Mouse (Mus musculus) liver, embryonic 12.5 days (tissue): ENCODE measurements around the gene Angel1. TPM values are rescaled to one million over a fixed set of nuclear protein-coding genes. Genes with fewer than 3 reads are reported as not detected.

Source experiments
- ATAC-seq: fragments of 200-750 bp; cut with Nextera tagmentation; 2 replicates; pipeline ENCODE4 v1.8.0; 2017; ENCODE audit warnings: moderate number of reproducible peaks, mild to moderate bottlenecking, moderate library complexity
- H3K27ac ChIP-seq: fragments of 300-500 bp; sonication (generic); 2 replicates; pipeline ENCODE4 v1.5.1; 2016; ENCODE audit warnings: mild to moderate bottlenecking
- H3K27me3 ChIP-seq: fragments of 300-500 bp; sonication (generic); replicated peaks from 2 replicates; pipeline ENCODE4 v1.6.1; 2016; ENCODE audit warnings: mild to moderate bottlenecking, moderate library complexity
- H3K36me3 ChIP-seq: fragments of 300-500 bp; sonication (generic); 2 replicates; pipeline ENCODE4 v1.6.1; 2016; ENCODE audit warnings: mild to moderate bottlenecking, moderate library complexity
- H3K4me1 ChIP-seq: fragments of 300-500 bp; sonication (generic); 2 replicates; pipeline ENCODE4 v1.6.1; 2016
- H3K4me2 ChIP-seq: fragments of 300-500 bp; sonication (generic); 2 replicates; pipeline ENCODE4 v1.6.1; 2016; ENCODE audit warnings: mild to moderate bottlenecking, moderate library complexity
- H3K4me3 ChIP-seq: fragments of 300-500 bp; sonication (generic); 2 replicates; pipeline ENCODE4 v1.5.1; 2016; ENCODE audit warnings: mild to moderate bottlenecking, moderate library complexity
- H3K9ac ChIP-seq: fragments of 300-500 bp; sonication (generic); 2 replicates; pipeline ENCODE4 v1.6.1; 2016; ENCODE audit warnings: mild to moderate bottlenecking, moderate library complexity
- H3K9me3 ChIP-seq: fragments of 300-500 bp; sonication (generic); replicated peaks from 2 replicates; pipeline ENCODE4 v1.6.1; 2016; ENCODE audit warnings: mild to moderate bottlenecking, moderate library complexity
- WGBS: fragments of 180-500 bp; shearing (Covaris S2); methylation state at CpG from one replicate; pipeline ENCODE4 v1.1.7; 2016; ENCODE audit not compliant: insufficient replicate concordance; 5-methylcytosine and 5-hydroxymethylcytosine counted together
- polyA plus RNA-seq: library from polyadenylated mRNA; unstranded; fragments of >200 nt; fragmentation: Nextera tagmentation; extraction: Ambion mirVana; gene quantifications from 2 replicates; pipeline ENCODE4 v1.2.1, GENCODE M21; 2016

Angel1 gene
- polyA plus RNA-seq = 2.3 and 2.8 TPM in 2 replicates

- Histone ChIP-seq H3K27ac (no peak within 1 kb of the TSS), H3K9me3 (no peaks in the 10 kb centered on the region), H3K9ac (peak within 1 kb of the TSS; percentile 74), H3K4me3 (peak within 1 kb of the TSS; percentile 67), H3K4me1 (peaks cover 11% of the 10 kb centered on the region; the same call in 1 of the 2 replicates), H3K4me2 (peak within 1 kb of the TSS; percentile 98), H3K27me3 (no peaks in the 10 kb centered on the region; the same call in 1 of the 2 replicates), H3K36me3 (no peaks in the 10 kb centered on the region)
- under 1% methylated on average over 44 of the region's 44 CpGs for WGBS
- ATAC-seq = peak; percentile 99
Measured at GRCm38 (mm10) chr12:86726120-86726640, at the start of gene Angel1. TSS of gene Angel1 (minus strand) at chr12:86726460.

GRCm38 (mm10) chr12:86775561-86776280 is 49.5 kb upstream of the Angel1 start:
- Histone ChIP-seq H3K9me3 (no peaks in the 10 kb centered on the region), H3K36me3 (no peaks in the 10 kb centered on the region), H3K9ac (peak overlapping the region; percentile 19; the same call in 1 of the 2 replicates), H3K27ac (no peak overlapping the region), H3K4me2 (no peak overlapping the region), H3K27me3 (no peaks in the 10 kb centered on the region), H3K4me3 (no peak overlapping the region), H3K4me1 (peaks cover 3% of the 10 kb centered on the region; the same call in 1 of the 2 replicates)
- WGBS = 66% methylated on average over 7 of the region's 7 CpGs
- no peak for ATAC-seq

GRCm38 (mm10) chr12:86772551-86772950 is 46.3 kb upstream of the Angel1 start:
- WGBS = 51% methylated on average over 3 of the region's 3 CpGs
- no peak for ATAC-seq
- H3K4me1 ChIP-seq = peaks cover 3% of the 10 kb centered on the region; the same call in 1 of the 2 replicates
- H3K36me3 ChIP-seq = no peaks in the 10 kb centered on the region
- H3K4me2 ChIP-seq = no peak overlapping the region
- H3K27ac ChIP-seq = no peak overlapping the region
- H3K27me3 ChIP-seq = no peaks in the 10 kb centered on the region
- no peak overlapping the region for H3K4me3 ChIP-seq
- no peaks in the 10 kb centered on the region for H3K9me3 ChIP-seq
- no peak overlapping the region for H3K9ac ChIP-seq

- Histone ChIP-seq H3K9ac (no peak overlapping the region), H3K36me3 (no peaks in the 10 kb centered on the region), H3K27me3 (no peaks in the 10 kb centered on the region), H3K4me1 (peaks cover 3% of the 10 kb centered on the region; the same call in 1 of the 2 replicates), H3K27ac (no peak overlapping the region), H3K9me3 (no peaks in the 10 kb centered on the region), H3K4me2 (no peak overlapping the region), H3K4me3 (no peak overlapping the region)
- WGBS = 11% methylated on average over 12 of the region's 12 CpGs
- 0 out of 2 replicates have a peak, but pooled peaks have one; percentile 43 for ATAC-seq
Measured at GRCm38 (mm10) chr12:86771823-86772427, 45.7 kb upstream of the Angel1 start.

GRCm38 (mm10) chr12:86770927-86771326 is 44.7 kb upstream of the Angel1 start:
- Histone ChIP-seq H3K36me3 (no peaks in the 10 kb centered on the region), H3K4me2 (no peak overlapping the region), H3K27ac (no peak overlapping the region), H3K4me3 (no peak overlapping the region), H3K9me3 (no peaks in the 10 kb centered on the region), H3K4me1 (peaks cover 3% of the 10 kb centered on the region; the same call in 1 of the 2 replicates), H3K27me3 (no peaks in the 10 kb centered on the region), H3K9ac (no peak overlapping the region)
- WGBS = 32% methylated on average over 3 of the region's 3 CpGs
- ATAC-seq = no peak

- Histone ChIP-seq H3K4me1 (peaks cover 3% of the 10 kb centered on the region; the same call in 1 of the 2 replicates), H3K4me2 (no peak overlapping the region), H3K9ac (no peak overlapping the region), H3K4me3 (no peak overlapping the region), H3K27me3 (no peaks in the 10 kb centered on the region), H3K27ac (no peak overlapping the region), H3K36me3 (no peaks in the 10 kb centered on the region), H3K9me3 (no peaks in the 10 kb centered on the region)
- ATAC-seq = no peak
- WGBS = 32% methylated on average over 4 of the region's 4 CpGs
Measured at GRCm38 (mm10) chr12:86770261-86770670, 44.0 kb upstream of the Angel1 start.

GRCm38 (mm10) chr12:86769819-86770218 is 43.6 kb upstream of the Angel1 start:
- Histone ChIP-seq H3K36me3 (no peaks in the 10 kb centered on the region), H3K27me3 (no peaks in the 10 kb centered on the region), H3K4me2 (no peak overlapping the region), H3K4me3 (no peak overlapping the region), H3K4me1 (peaks cover 3% of the 10 kb centered on the region; the same call in 1 of the 2 replicates), H3K9ac (no peak overlapping the region), H3K9me3 (no peaks in the 10 kb centered on the region), H3K27ac (no peak overlapping the region)
- ATAC-seq = no peak

- ATAC-seq = no peak
- WGBS = 32% methylated on average over 4 of the region's 4 CpGs
Measured at GRCm38 (mm10) chr12:86768986-86769580, 42.8 kb upstream of the Angel1 start.

GRCm38 (mm10) chr12:86767868-86768631 is 41.8 kb upstream of the Angel1 start:
- Histone ChIP-seq H3K27ac (no peak overlapping the region), H3K4me2 (peak overlapping the region; percentile 29; the same call in 1 of the 2 replicates), H3K9ac (no peak overlapping the region), H3K27me3 (no peaks in the 10 kb centered on the region), H3K4me1 (peaks cover 3% of the 10 kb centered on the region; the same call in 1 of the 2 replicates), H3K9me3 (no peaks in the 10 kb centered on the region), H3K4me3 (no peak overlapping the region), H3K36me3 (no peaks in the 10 kb centered on the region)
- no peak for ATAC-seq
- WGBS = 36% methylated on average over 20 of the region's 20 CpGs

More at GRCm38 (mm10) chr12:86768986-86769580, 42.8 kb upstream of the Angel1 start:
- H3K4me3 ChIP-seq = no peak overlapping the region
- no peaks in the 10 kb centered on the region for H3K36me3 ChIP-seq
- H3K4me1 ChIP-seq = peaks cover 3% of the 10 kb centered on the region; the same call in 1 of the 2 replicates
- H3K27me3 ChIP-seq = no peaks in the 10 kb centered on the region
- H3K27ac ChIP-seq = no peak overlapping the region
- H3K4me2 ChIP-seq = no peak overlapping the region
- no peaks in the 10 kb centered on the region for H3K9me3 ChIP-seq
- H3K9ac ChIP-seq = no peak overlapping the region

GRCm38 (mm10) chr12:86766467-86766866 is 40.2 kb upstream of the Angel1 start:
- ATAC-seq = no peak
- H3K9ac ChIP-seq = no peak overlapping the region
- 69% methylated on average over 8 of the region's 8 CpGs for WGBS
- H3K27ac ChIP-seq = no peak overlapping the region
- H3K27me3 ChIP-seq = peaks cover 9% of the 10 kb centered on the region; the same call in 1 of the 2 replicates
- H3K36me3 ChIP-seq = no peaks in the 10 kb centered on the region
- no peaks in the 10 kb centered on the region; the same call in 1 of the 2 replicates for H3K4me1 ChIP-seq
- H3K9me3 ChIP-seq = no peaks in the 10 kb centered on the region
- no peak overlapping the region for H3K4me3 ChIP-seq
- no peak overlapping the region for H3K4me2 ChIP-seq

- ATAC-seq = no peak
- no peaks in the 10 kb centered on the region for H3K36me3 ChIP-seq
- no peaks in the 10 kb centered on the region; the same call in 1 of the 2 replicates for H3K4me1 ChIP-seq
- no peak overlapping the region for H3K4me3 ChIP-seq
- WGBS = 50% methylated on average over 6 of the region's 6 CpGs
- H3K4me2 ChIP-seq = no peak overlapping the region
- H3K9ac ChIP-seq = no peak overlapping the region
- no peak overlapping the region for H3K27ac ChIP-seq
- H3K9me3 ChIP-seq = no peaks in the 10 kb centered on the region
- H3K27me3 ChIP-seq = peaks cover 20% of the 10 kb centered on the region; the same call in 1 of the 2 replicates
Measured at GRCm38 (mm10) chr12:86764060-86764459, 37.8 kb upstream of the Angel1 start.
